Mouse (Mus musculus) testis, adult 2 months (tissue): ENCODE results near the gene Nav2. TPM values are rescaled to one million over a fixed set of nuclear protein-coding genes. Genes with fewer than 3 reads are reported as not detected.

Experiments used
- H3K27ac ChIP-seq: fragments of 200-500 bp; 2 replicates; pipeline ENCODE4 v1.5.1; 2012; ENCODE audit warnings: low read depth, low read length; ENCODE audit not compliant: control insufficient read depth, insufficient read depth
- H3K27me3 ChIP-seq: fragments of 200-500 bp; 2 replicates; pipeline ENCODE4 v1.6.1; 2012; ENCODE audit warnings: mild to moderate bottlenecking, low read length, moderate library complexity; ENCODE audit not compliant: control insufficient read depth, insufficient read depth
- H3K36me3 ChIP-seq: fragments of 200-500 bp; 2 replicates; pipeline ENCODE4 v1.6.1; 2012; ENCODE audit warnings: mild to moderate bottlenecking, low read length; ENCODE audit not compliant: control insufficient read depth, insufficient read depth
- H3K4me1 ChIP-seq: fragments of 200-500 bp; 2 replicates; pipeline ENCODE4 v1.6.1; 2012; ENCODE audit warnings: low read length; ENCODE audit not compliant: control insufficient read depth, insufficient read depth
- H3K4me3 ChIP-seq: fragments of 200-500 bp; 2 replicates; pipeline ENCODE4 v1.5.1; 2012; ENCODE audit warnings: low read depth, mild to moderate bottlenecking, low read length, moderate library complexity, mixed read lengths; ENCODE audit not compliant: control insufficient read depth
- CTCF ChIP-seq: fragments of 200-500 bp; IDR thresholded peaks from 2 replicates; pipeline ENCODE4 v1.5.1; 2012; ENCODE audit warnings: low read depth, mild to moderate bottlenecking, inconsistent platforms, low read length, moderate library complexity; ENCODE audit not compliant: control insufficient read depth, insufficient read depth, insufficient replicate concordance
- POLR2A ChIP-seq: fragments of 200-500 bp; IDR thresholded peaks from 2 replicates; pipeline ENCODE4 v1.6.1; 2012; ENCODE audit warnings: low read depth, mild to moderate bottlenecking, inconsistent platforms, low read length, moderate library complexity; ENCODE audit not compliant: control insufficient read depth
- polyA plus RNA-seq: library from polyadenylated mRNA; depleted of rRNA; stranded (reverse); fragments of >200 nt; gene quantifications from 2 replicates; pipeline ENCODE4 v1.2.3, GENCODE M21; 2012

Gene Nav2
- polyA plus RNA-seq, 1 experiment = 20.8 TPM

- no peaks in the 10 kb centered on the region for H3K27me3 ChIP-seq
- H3K27ac ChIP-seq = no peak overlapping the region
- H3K36me3 ChIP-seq = no peaks in the 10 kb centered on the region
- TF ChIP-seq CTCF (no peak), POLR2A (no peak)
- no peaks in the 10 kb centered on the region; the same call in 1 of the 2 replicates for H3K4me1 ChIP-seq
- H3K4me3 ChIP-seq = no peak overlapping the region
Observed at GRCm38 (mm10) chr7:49258088-49258487, 349.6 kb downstream of the Nav2 start.

GRCm38 (mm10) chr7:49261941-49262511 is 353.5 kb downstream of the Nav2 start:
- TF ChIP-seq CTCF (no peak), POLR2A (no peak)
- no peak overlapping the region for H3K27ac ChIP-seq
- H3K27me3 ChIP-seq = no peaks in the 10 kb centered on the region
- H3K36me3 ChIP-seq = no peaks in the 10 kb centered on the region
- no peaks in the 10 kb centered on the region; the same call in 1 of the 2 replicates for H3K4me1 ChIP-seq
- no peak overlapping the region for H3K4me3 ChIP-seq

- no peaks in the 10 kb centered on the region for H3K27me3 ChIP-seq
- H3K36me3 ChIP-seq = no peaks in the 10 kb centered on the region
- no peaks in the 10 kb centered on the region for H3K4me1 ChIP-seq
- no peak overlapping the region for H3K4me3 ChIP-seq
- TF ChIP-seq POLR2A = no peak
- TF ChIP-seq CTCF = no peak
- H3K27ac ChIP-seq = no peak overlapping the region
Observed at GRCm38 (mm10) chr7:49266422-49266821, 357.9 kb downstream of the Nav2 start.

DNA sequence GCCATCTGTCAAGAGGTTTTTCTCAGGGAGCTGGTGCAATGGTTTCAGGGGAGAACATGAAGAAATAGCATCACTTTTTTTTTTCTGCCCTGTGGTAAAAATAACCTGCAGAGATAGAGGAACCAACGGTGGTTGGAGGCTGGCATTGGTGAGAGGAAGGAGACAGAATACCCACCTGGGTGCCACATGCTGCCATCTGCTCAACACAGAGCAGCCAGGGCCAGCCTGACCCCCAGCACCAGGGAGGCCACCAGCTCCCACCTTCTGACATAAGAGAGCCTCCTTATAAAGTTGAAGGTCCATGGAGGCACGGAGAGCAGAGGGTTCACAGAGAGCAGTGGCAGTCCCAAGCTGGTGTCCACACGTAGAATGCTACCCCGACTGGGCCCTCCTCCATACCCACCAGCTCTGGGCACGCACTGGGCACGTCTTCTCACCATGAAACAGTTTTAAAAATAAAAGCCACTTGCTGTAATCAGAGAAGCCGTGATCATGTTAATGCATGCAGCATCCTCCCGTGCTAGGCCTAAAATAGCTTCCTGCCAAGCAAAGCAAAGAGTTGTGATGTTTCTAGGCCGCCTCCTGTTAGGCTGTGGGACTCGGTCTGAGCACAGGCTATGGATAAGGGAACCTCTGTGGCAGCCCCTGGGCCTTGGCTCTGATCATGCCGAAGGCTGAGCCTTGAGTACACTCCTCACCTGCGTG is 359.3 kb downstream of the Nav2 start:
- no peaks in the 10 kb centered on the region for H3K36me3 ChIP-seq
- no peaks in the 10 kb centered on the region for H3K4me1 ChIP-seq
- no peak for TF ChIP-seq CTCF
- no peak for TF ChIP-seq POLR2A
- H3K4me3 ChIP-seq = no peak overlapping the region
- no peaks in the 10 kb centered on the region for H3K27me3 ChIP-seq
- H3K27ac ChIP-seq = no peak overlapping the region

- Histone ChIP-seq H3K27ac (no peak overlapping the region), H3K36me3 (no peaks in the 10 kb centered on the region), H3K4me3 (no peak overlapping the region), H3K27me3 (no peaks in the 10 kb centered on the region), H3K4me1 (no peaks in the 10 kb centered on the region)
- no peak for TF ChIP-seq CTCF
- TF ChIP-seq POLR2A = no peak
Observed at GRCm38 (mm10) chr7:49268401-49268921, 359.9 kb downstream of the Nav2 start.

- Histone ChIP-seq H3K4me3 (no peak overlapping the region), H3K4me1 (no peaks in the 10 kb centered on the region), H3K27ac (no peak overlapping the region), H3K27me3 (no peaks in the 10 kb centered on the region), H3K36me3 (no peaks in the 10 kb centered on the region)
- TF ChIP-seq POLR2A = no peak
- TF ChIP-seq CTCF = no peak
Observed at GRCm38 (mm10) chr7:49270855-49271254, 362.3 kb downstream of the Nav2 start.
